Mouse (Mus musculus) adrenal gland, postnatal 36 days (tissue): Measurements from ENCODE around the gene Gm8660. TPM values are rescaled to one million over a fixed set of nuclear protein-coding genes. Genes with fewer than 3 reads are reported as not detected.
"Not testable (repeated sequence)": the region's sequence is repeated elsewhere in the genome, so short reads cannot be mapped to it uniquely, and the experiment has no call there.

Source experiments
- DNase-seq, 2 experiments: peaks; one replicate each; pipeline ENCODE4 v3.0.0; 2021; ENCODE audit warnings: mixed read lengths in 1 of 2
- long read RNA-seq, 2 experiments: library from polyadenylated mRNA; stranded (forward); transcript quantifications; one replicate each; pipeline ENCODE4 v2.0.0; 2021; ENCODE audit warnings: borderline sequencing depth in 2 of 2
- total RNA-seq, 2 experiments: library from RNA; stranded (reverse); gene quantifications; 2 replicates each; pipeline ENCODE4 v1.2.3; 2021

Gm8660 gene
- total RNA-seq: not detected
- long read RNA-seq, experiment 1: 0 reads
- long read RNA-seq, experiment 2: 0 reads

GRCm38 (mm10) chr7:22370939-22371338 is at the start of gene Gm8660:
Gene Gm8660, minus strand, starts transcription at chr7:22371039.
- not testable (repeated sequence) for DNase-seq

DNA sequence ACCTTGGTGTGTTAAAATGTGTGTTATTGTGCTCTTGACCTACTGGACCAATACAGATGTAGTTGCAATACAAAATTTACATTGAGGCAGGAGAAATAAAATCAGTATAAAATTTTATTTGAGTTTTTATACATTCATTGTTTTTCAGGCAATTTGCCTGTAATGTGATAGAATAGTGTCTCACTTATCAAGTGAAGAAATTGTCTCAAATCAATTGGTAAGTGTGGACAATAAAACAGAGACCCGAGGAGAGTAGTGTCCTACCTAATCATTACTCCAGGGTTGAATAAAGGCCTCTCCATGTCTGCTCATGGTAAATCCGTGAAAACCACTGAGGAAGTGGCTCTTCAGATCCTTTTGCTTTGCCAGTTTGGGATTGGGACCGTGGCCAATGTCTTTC is 42.4 kb upstream of the Gm8660 start, which contains the start of gene Vmn1r148:
Vmn1r148 (plus strand) TSS at position 301 of the 400 bp plus-strand sequence.
- DNase-seq: not testable (repeated sequence)

DNA sequence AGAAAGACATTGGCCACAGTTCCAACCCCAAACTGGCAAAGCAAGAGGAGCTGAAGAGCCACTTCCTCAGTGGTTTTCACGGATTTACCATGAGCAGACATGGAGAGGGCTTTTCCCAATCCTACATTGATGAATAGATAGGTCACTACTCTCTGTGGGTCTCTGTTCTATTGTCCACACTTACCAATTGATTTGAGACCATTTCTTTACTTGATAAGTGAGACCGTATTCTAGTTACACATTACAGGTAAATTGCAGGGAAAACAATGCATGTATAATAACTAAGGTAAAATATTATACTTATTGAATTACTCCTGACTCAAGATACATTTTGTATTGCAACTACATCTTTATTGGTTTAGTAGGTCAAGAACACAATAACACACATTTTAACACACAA is 41.2 kb downstream of the Gm8660 start, which contains the start of gene Gm4187:
Gm4187 (minus strand) TSS at position 101 of the 400 bp plus-strand sequence.
- not testable (repeated sequence) for DNase-seq

Other genes starting within 250 kb of the Gm8660 start
- gene Gm10666, start 236.3 kb downstream of the Gm8660 start, total RNA-seq: not detected
- not detected for gene Vmn1r142, start 207.0 kb downstream of the Gm8660 start, total RNA-seq
- gene Vmn1r143, start 181.7 kb downstream of the Gm8660 start, total RNA-seq: not detected
- gene Gm8653, start 169.8 kb downstream of the Gm8660 start, total RNA-seq: not detected
- not detected for gene Gm8453, start 141.6 kb downstream of the Gm8660 start, total RNA-seq
- not detected for gene Gm4187, start 41.3 kb downstream of the Gm8660 start, total RNA-seq
- not detected for gene Vmn1r148, start 42.5 kb upstream of the Gm8660 start, total RNA-seq
- gene Vmn1r149, start 67.2 kb upstream of the Gm8660 start, total RNA-seq: not detected
- not detected for gene Gm10665, start 93.0 kb upstream of the Gm8660 start, total RNA-seq
- gene Vmn1r151, start 128.6 kb upstream of the Gm8660 start, total RNA-seq: not detected
- gene Vmn1r152, start 151.9 kb upstream of the Gm8660 start, total RNA-seq: not detected
- gene Gm8677, start 163.8 kb upstream of the Gm8660 start, total RNA-seq: not detected
- not detected for gene Gm4201, start 194.3 kb upstream of the Gm8660 start, total RNA-seq
- gene Gm4565, start 217.1 kb upstream of the Gm8660 start, total RNA-seq: not detected